Mouse (Mus musculus) gastrocnemius, postnatal 4 days (tissue): ENCODE data around the gene Bok. TPM values are rescaled to one million over a fixed set of nuclear protein-coding genes. Genes with fewer than 3 reads are reported as not detected.

Experiments used
- DNase-seq, 2 experiments: peaks; one replicate each; pipeline ENCODE4 v3.0.0; 2021 to 2022; ENCODE audit warnings: low spot score in 2 of 2, mixed read lengths in 2 of 2
- total RNA-seq, 2 experiments: library from RNA; stranded (reverse); gene quantifications; 2 replicates each; pipeline ENCODE4 v1.2.3; 2021

Bok gene
- total RNA-seq, 2 experiments from 2014 or later: 9.4 to 11.4 TPM

DNA sequence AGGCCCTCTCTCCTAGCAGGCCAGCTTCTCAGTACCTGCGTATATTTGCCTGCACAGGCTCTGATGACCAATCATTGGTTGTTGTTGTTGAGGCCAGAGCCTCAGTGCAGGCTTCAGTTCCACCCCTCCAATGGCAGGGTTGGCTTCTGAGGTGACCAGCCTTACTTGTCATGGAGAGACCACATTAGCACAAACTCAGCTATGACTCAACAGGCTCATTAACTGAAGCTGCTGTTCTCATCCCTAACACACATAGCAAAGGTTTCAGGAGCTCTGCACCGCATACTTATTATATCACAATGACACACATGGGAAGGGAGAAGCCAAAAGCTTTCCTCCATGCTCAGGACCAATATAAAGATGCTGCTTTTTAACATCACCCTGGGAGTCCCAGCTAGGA lies 55.2 kb downstream of the Bok start:
- DNase-seq: no peak

DNA sequence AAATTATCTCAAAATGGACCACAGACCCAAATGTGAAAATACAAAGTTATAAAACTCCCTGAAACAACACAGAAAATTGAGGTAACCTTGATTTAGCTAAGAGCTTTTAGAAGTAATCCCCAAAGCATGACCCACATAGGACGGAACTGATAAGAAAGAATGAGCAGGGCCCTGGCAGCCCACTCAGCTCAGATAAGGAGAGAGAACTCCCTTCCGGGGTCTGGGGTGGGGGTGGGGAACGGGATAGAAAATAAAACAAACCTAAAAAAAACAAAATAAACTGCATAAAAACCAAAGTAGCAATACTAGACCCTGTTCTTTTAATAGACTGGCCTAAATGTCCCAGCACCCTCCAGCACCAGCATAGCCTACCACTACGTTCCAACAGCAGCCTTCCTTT lies 56.5 kb downstream of the Bok start:
- DNase-seq: no peak

DNA sequence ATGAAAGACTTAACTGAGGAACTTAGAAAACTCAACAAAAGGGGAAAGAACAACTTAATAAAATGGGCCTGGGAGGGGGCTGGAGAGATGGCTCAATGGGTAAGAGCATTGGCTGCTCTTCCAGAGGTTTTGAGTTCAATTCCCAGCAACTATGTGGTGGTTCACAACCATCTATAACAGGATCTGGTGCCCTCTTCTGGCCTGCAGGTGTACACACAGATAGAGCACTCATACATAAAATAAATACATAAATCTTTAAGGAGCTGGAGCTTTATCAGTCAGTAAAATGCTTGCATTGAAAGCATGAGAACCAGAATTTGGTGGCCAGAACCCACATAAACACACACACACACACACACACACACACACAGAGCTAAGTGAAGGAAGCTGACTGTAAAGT lies 57.5 kb downstream of the Bok start:
- no peak for DNase-seq

Other genes starting within 250 kb of the Bok start
- 100 to 1,000 TPM; 255 to 263 TPM for gene Hdlbp, start 206.8 kb upstream of the Bok start, total RNA-seq
- gene Farp2, start 173.6 kb upstream of the Bok start, total RNA-seq: 10 to 100 TPM; 16.0 to 19.2 TPM
- gene Stk25, start 27.0 kb upstream of the Bok start, total RNA-seq: 100 to 1,000 TPM; 128 to 141 TPM
- gene Atg4b, start 65.8 kb downstream of the Bok start, total RNA-seq: 10 to 100 TPM; 41.7 to 46.7 TPM
- gene Thap4, start 69.2 kb downstream of the Bok start, total RNA-seq: 10 to 100 TPM; 44.2 to 45.4 TPM
- gene Dtymk, start 116.3 kb downstream of the Bok start, total RNA-seq: 10 to 100 TPM; 64.3 to 65.5 TPM
- 1 to 10 TPM; 6.5 to 7.9 TPM for gene Ing5, start 118.3 kb downstream of the Bok start, total RNA-seq
- gene D2hgdh, start 139.2 kb downstream of the Bok start, total RNA-seq: 10 to 100 TPM; 19.6 to 24.0 TPM
- under 1 TPM; 0.73 to 0.74 TPM for gene Gal3st2, start 175.6 kb downstream of the Bok start, total RNA-seq
- under 1 TPM in 1 of 2 experiments, not detected in 1; 0.12 TPM for gene Gal3st2b, start 232.7 kb downstream of the Bok start, total RNA-seq